Comparison of ENCODE assay signal across 8 mouse cellular contexts in genomic region chr19:53019716-53020463, GRCm38 (mm10). TPM values are rescaled to one million over a fixed set of nuclear protein-coding genes. Genes with fewer than 3 reads are reported as not detected.
DNase-seq lines count a peak whose midpoint lies in the region; ATAC-seq and TF ChIP-seq lines count a peak whose summit lies in the region.

No protein-coding gene starts in this region.

- peak; percentile 34; the same call in 1 of the 2 replicates for ATAC-seq in liver, embryonic 14.5 days (ENCODE audit: insufficient read depth)
- no peak for ATAC-seq in intestine, embryonic 15.5 days

- H3K9ac ChIP-seq in liver, embryonic 14.5 days (replicated peaks): no peak overlapping the region
- no peak overlapping the region for H3K9ac ChIP-seq in intestine, embryonic 15.5 days

- no peak for TF ChIP-seq EP300 in liver, embryonic 14.5 days (IDR thresholded peaks at IDR 0.05; ENCODE audit: low read depth)

- TF ChIP-seq POLR2A in olfactory bulb, adult 2 months (IDR thresholded peaks at IDR 0.05; ENCODE audit: insufficient read depth, low read depth, low read length): no peak

- intact Hi-C loops in heart, postnatal 25 days (cut with DNase I): loop anchor here (10.0 kb wide), 1 partner anchor 105 kb away; no protein-coding TSS in a partner anchor

- H3K9me3 ChIP-seq in liver, embryonic 14.5 days (ENCODE audit: control insufficient read depth, low read length): no peaks in the 10 kb centered on the region
- H3K9me3 ChIP-seq in intestine, embryonic 15.5 days: no peaks in the 10 kb centered on the region

- no peak overlapping the region for H3K27ac ChIP-seq in liver, embryonic 14.5 days
- peak overlapping the region; percentile 37; the same call in 1 of the 2 replicates for H3K27ac ChIP-seq in olfactory bulb, adult 2 months (ENCODE audit: insufficient read depth, low read depth, low read length)
- no peak overlapping the region for H3K27ac ChIP-seq in intestine, embryonic 15.5 days

- H3K4me1 ChIP-seq in liver, embryonic 14.5 days (replicated peaks; ENCODE audit: control insufficient read depth in 2 of 2, insufficient read depth in 2 of 2, low read length in 1 of 2): no peaks in the 10 kb centered on the region; a peak in 1 of 4 replicates
- peaks cover 44% of the 10 kb centered on the region for H3K4me1 ChIP-seq in olfactory bulb, adult 2 months (ENCODE audit: control insufficient read depth, insufficient read depth, low read length)
- peaks cover 33% of the 10 kb centered on the region for H3K4me1 ChIP-seq in intestine, embryonic 15.5 days (replicated peaks)

- H3K36me3 ChIP-seq in liver, embryonic 14.5 days (replicated peaks; ENCODE audit: control insufficient read depth, insufficient read depth, low read depth): peaks cover 29% of the 10 kb centered on the region
- H3K36me3 ChIP-seq in intestine, embryonic 15.5 days: peaks cover 11% of the 10 kb centered on the region

- no peak overlapping the region for H3K4me3 ChIP-seq in liver, embryonic 14.5 days (ENCODE audit: insufficient read depth in 1 of 2, low read depth in 2 of 2, low read length in 2 of 2)
- no peak overlapping the region for H3K4me3 ChIP-seq in olfactory bulb, adult 2 months (ENCODE audit: insufficient read depth, low read depth, low read length)
- H3K4me3 ChIP-seq in intestine, embryonic 15.5 days (replicated peaks): no peak overlapping the region

- no peaks in the 10 kb centered on the region for H3K27me3 ChIP-seq in liver, embryonic 14.5 days (ENCODE audit: control insufficient read depth, insufficient read depth, low read length)
- no peaks in the 10 kb centered on the region for H3K27me3 ChIP-seq in intestine, embryonic 15.5 days (replicated peaks)

- peak; percentile 86 for TF ChIP-seq CTCF in liver, embryonic 14.5 days (IDR thresholded peaks at IDR 0.05; ENCODE audit: low read depth)
- peak; percentile 34; the same call in 1 of the 2 replicates for TF ChIP-seq CTCF in olfactory bulb, adult 2 months (IDR thresholded peaks at IDR 0.05; ENCODE audit: insufficient read depth, low read depth, low read length)

- no peak overlapping the region for H3K4me2 ChIP-seq in liver, embryonic 14.5 days (ENCODE audit: low read depth)
- H3K4me2 ChIP-seq in intestine, embryonic 15.5 days (replicated peaks): no peak overlapping the region

- DNase-seq in right cerebral cortex, postnatal 14 days: peak; percentile 74
- DNase-seq in right cerebral cortex, postnatal 36 days (ENCODE audit: low spot score in 2 of 2): no peak
- DNase-seq in adrenal gland, adult 18-20 months (ENCODE audit: low spot score in 2 of 2): peak; percentile 24 to 47
- DNase-seq in embryo, embryonic 10.5 days (ENCODE audit: low spot score): peak; percentile 67
- DNase-seq in heart, postnatal 25 days (ENCODE audit: low spot score): peak; percentile 68
- DNase-seq in liver, embryonic 14.5 days (ENCODE audit: low read depth in 3 of 3, low spot score in 3 of 3): peak in 1 of 3 experiments; percentile 33

- WGBS in liver, embryonic 14.5 days (ENCODE audit: insufficient replicate concordance): 74% methylated on average over 13 of the region's 13 CpGs
- 42% methylated on average over 13 of the region's 13 CpGs for WGBS in olfactory bulb, adult 2 months
- WGBS in intestine, embryonic 15.5 days: 70% methylated on average over 13 of the region's 13 CpGs

RNA-seq across cellular contexts. Expression of gene Xpnpep1, which starts 20.1 kb away (rescaled TPM):
- 10 to 100 TPM; 57.8 to 83.8 TPM for total RNA-seq in adrenal gland, adult 18-20 months (2021)
- 10 to 100 TPM; 80.0 to 90.6 TPM for total RNA-seq in heart, postnatal 25 days (2021)
- polyA plus RNA-seq in liver, embryonic 14.5 days (2012; rRNA removed): 47.4 and 51.9 TPM in 2 replicates
- polyA plus RNA-seq in liver, embryonic 14.5 days (2014; fragmentation: Nextera tagmentation; extraction: Ambion mirVana): 93.9 and 95.1 TPM in 2 replicates
- not detected in 2 replicates for polyA plus RNA-seq in olfactory bulb, adult 2 months (2012; ENCODE audit: insufficient read depth, insufficient read length, low replicate concordance, missing spikeins)
- polyA plus RNA-seq in intestine, embryonic 15.5 days (2015; fragmentation: Nextera tagmentation; extraction: Ambion mirVana): 182 and 206 TPM in 2 replicates

Comparison
In these comparisons a context has a peak if more than half of its experiments do, and no peak if none do; other contexts are left out.
1. DNase-seq: peak in right cerebral cortex, postnatal 14 days (single experiment), adrenal gland, adult 18-20 months (2 of 2), embryo, embryonic 10.5 days (single experiment) and heart, postnatal 25 days (single experiment); none in right cerebral cortex, postnatal 36 days (0 of 2).